Mouse (Mus musculus) heart, postnatal 10 days (tissue): ENCODE results near the gene BC016579. TPM values are rescaled to one million over a fixed set of nuclear protein-coding genes. Genes with fewer than 3 reads are reported as not detected.

Experiments
- DNase-seq, 2 experiments: peaks; one replicate each; pipeline ENCODE4 v3.0.0; 2021
- intact Hi-C: fragments of 180-260 bp; cut with DNase I; formaldehyde crosslinking; loops from one replicate; pipeline ENCODE4 v1.15.1; 2025
- total RNA-seq, 2 experiments: library from RNA; stranded (reverse); gene quantifications; 2 replicates each; pipeline ENCODE4 v1.2.3; 2021

The BC016579 gene
- not detected for total RNA-seq

- intact Hi-C loops, result no loop called here
Measured at GRCm38 (mm10) chr16:45653934-45654332, at the start of gene BC016579. BC016579 (minus strand) TSS chr16:45654068.

GRCm38 (mm10) chr16:45699301-45699700 lies 45.4 kb upstream of the BC016579 start:
- DNase-seq, result no peak
- intact Hi-C loops, result no loop called here

More at GRCm38 (mm10) chr16:45653934-45654332, at the start of gene BC016579:
- no peak for DNase-seq

- intact Hi-C loops, result no loop called here
- DNase-seq, result no peak
Measured at GRCm38 (mm10) chr16:45697996-45698395, 44.1 kb upstream of the BC016579 start.

GRCm38 (mm10) chr16:45695445-45696160 lies 41.7 kb upstream of the BC016579 start:
- DNase-seq, result no peak
- intact Hi-C loops, result no loop called here

- DNase-seq, result no peak
- intact Hi-C loops, result no loop called here
Measured at GRCm38 (mm10) chr16:45693558-45693957, 39.7 kb upstream of the BC016579 start, which contains the start of gene Tmprss7. Tmprss7 (minus strand) TSS chr16:45693658.

- intact Hi-C loops, result no loop called here
- no peak for DNase-seq
Measured at GRCm38 (mm10) chr16:45692851-45693250, 39.0 kb upstream of the BC016579 start.

- peak in 1 of 2 experiments; percentile 5 for DNase-seq
- intact Hi-C loops, result no loop called here
Measured at GRCm38 (mm10) chr16:45690178-45690577, 36.3 kb upstream of the BC016579 start.

- intact Hi-C loops, result no loop called here
- no peak for DNase-seq
Measured at GRCm38 (mm10) chr16:45686833-45687232, 33.0 kb upstream of the BC016579 start.

- intact Hi-C loops, result loop anchor here (1.0 to 2.0 kb wide), 2 partner anchors 282 to 338 kb away; no protein-coding TSS in a partner anchor
- peak in 1 of 2 experiments; percentile 3 for DNase-seq
Measured at GRCm38 (mm10) chr16:45685295-45685694, 31.4 kb upstream of the BC016579 start.

GRCm38 (mm10) chr16:45684815-45685214 lies 30.9 kb upstream of the BC016579 start:
- peak; percentile 72 to 85 for DNase-seq
- intact Hi-C loops, result loop anchor here (1.0 to 2.0 kb wide), 2 partner anchors 282 to 338 kb away; no protein-coding TSS in a partner anchor

- intact Hi-C loops, result no loop called here
- peak in 1 of 2 experiments; percentile 15 for DNase-seq
Measured at GRCm38 (mm10) chr16:45676462-45676861, 22.6 kb upstream of the BC016579 start.

GRCm38 (mm10) chr16:45670005-45670404 lies 16.1 kb upstream of the BC016579 start:
- DNase-seq, result no peak
- intact Hi-C loops, result no loop called here

GRCm38 (mm10) chr16:45668178-45668577 lies 14.3 kb upstream of the BC016579 start:
- intact Hi-C loops, result no loop called here
- no peak for DNase-seq

- intact Hi-C loops, result no loop called here
Measured at GRCm38 (mm10) chr16:45666136-45666535, 12.3 kb upstream of the BC016579 start.

GRCm38 (mm10) chr16:45662381-45662780 lies 8.5 kb upstream of the BC016579 start:
- DNase-seq, result no peak
- intact Hi-C loops, result no loop called here

More at GRCm38 (mm10) chr16:45666136-45666535, 12.3 kb upstream of the BC016579 start:
- DNase-seq, result peak in 1 of 2 experiments; percentile 9

GRCm38 (mm10) chr16:45659596-45659995 lies 5.7 kb upstream of the BC016579 start:
- DNase-seq, result no peak
- intact Hi-C loops, result no loop called here

GRCm38 (mm10) chr16:45658248-45658647 lies 4.4 kb upstream of the BC016579 start:
- no peak for DNase-seq
- intact Hi-C loops, result no loop called here

- intact Hi-C loops, result no loop called here
- DNase-seq, result no peak
Measured at GRCm38 (mm10) chr16:45657574-45658159, 3.8 kb upstream of the BC016579 start.

- no peak for DNase-seq
- intact Hi-C loops, result no loop called here
Measured at GRCm38 (mm10) chr16:45654465-45654864, 597 bp upstream of the BC016579 start.

GRCm38 (mm10) chr16:45653009-45653933 lies 597 bp downstream of the BC016579 start:
- intact Hi-C loops, result no loop called here
- no peak for DNase-seq

GRCm38 (mm10) chr16:45651497-45651896 lies 2.4 kb downstream of the BC016579 start:
- DNase-seq, result no peak
- intact Hi-C loops, result no loop called here
